Mouse (Mus musculus) limb, embryonic 14.5 days (tissue): ENCODE measurements at regions not wholly inside any gene's neighbourhood (a gene's known extent, or its start where the extent isn't known, plus 50 kb on each side); places are given as distances from the start of the nearest gene placed in this dataset.

Source experiments
- ATAC-seq: fragments of 200-750 bp; cut with Nextera tagmentation; 2 replicates; pipeline ENCODE4 v1.8.0; 2017; ENCODE audit warnings: low read depth, moderate number of reproducible peaks, moderate TSS enrichment; ENCODE audit not compliant: low FRiP score
- DNase-seq: peaks from one replicate; pipeline ENCODE4 v3.0.0-alpha.2; 2015; ENCODE audit warnings: low spot score
- H3K27ac ChIP-seq: fragments of 300-500 bp; sonication (generic); replicated peaks from 2 replicates; pipeline ENCODE4 v1.5.1; 2014; ENCODE audit warnings: low read depth, mild to moderate bottlenecking, low read length, moderate library complexity, mixed read lengths
- H3K27me3 ChIP-seq: fragments of 300-500 bp; sonication (generic); 2 replicates; pipeline ENCODE4 v1.6.1; 2014; ENCODE audit warnings: low read length, mixed read lengths; ENCODE audit not compliant: control insufficient read depth, insufficient read depth
- H3K36me3 ChIP-seq: fragments of 300-500 bp; sonication (generic); 2 replicates; pipeline ENCODE4 v1.6.1; 2014; ENCODE audit warnings: mild to moderate bottlenecking, low read length, moderate library complexity, mixed read lengths; ENCODE audit not compliant: control insufficient read depth, insufficient read depth
- H3K4me1 ChIP-seq: fragments of 300-500 bp; sonication (generic); 2 replicates; pipeline ENCODE4 v1.6.1; 2014; ENCODE audit warnings: antibody characterized with exemption, low read length, mixed read lengths; ENCODE audit not compliant: control insufficient read depth, insufficient read depth
- H3K4me2 ChIP-seq: fragments of 300-500 bp; sonication (generic); replicated peaks from 2 replicates; pipeline ENCODE4 v1.6.1; 2014; ENCODE audit warnings: low read depth, mild to moderate bottlenecking, low read length, moderate library complexity; ENCODE audit not compliant: severe bottlenecking
- H3K4me3 ChIP-seq: fragments of 300-500 bp; sonication (generic); replicated peaks from 2 replicates; pipeline ENCODE4 v1.5.1; 2014; ENCODE audit warnings: low read length
- H3K9ac ChIP-seq: fragments of 300-500 bp; sonication (generic); 2 replicates; pipeline ENCODE4 v1.6.1; 2014; ENCODE audit warnings: mild to moderate bottlenecking, low read depth, low read length, moderate library complexity; ENCODE audit not compliant: severe bottlenecking
- H3K9me3 ChIP-seq: fragments of 300-500 bp; sonication (generic); 2 replicates; pipeline ENCODE4 v1.6.1; 2016; ENCODE audit warnings: low read length; ENCODE audit not compliant: control insufficient read depth
- POLR2A ChIP-seq: fragments of 200-500 bp; IDR thresholded peaks from 2 replicates; pipeline ENCODE4 v1.8.0; 2012; ENCODE audit warnings: inconsistent platforms, mild to moderate bottlenecking, moderate library complexity, borderline replicate concordance; ENCODE audit not compliant: insufficient read depth, insufficient read length; ENCODE audit errors: extremely low read depth
- WGBS: fragments of 180-500 bp; shearing (Covaris S2); extraction: QIAGEN DNeasy Blood & Tissue Kit; methylation state at CpG from one replicate; pipeline ENCODE4 v1.1.7; 2014; 5-methylcytosine and 5-hydroxymethylcytosine counted together

DNA sequence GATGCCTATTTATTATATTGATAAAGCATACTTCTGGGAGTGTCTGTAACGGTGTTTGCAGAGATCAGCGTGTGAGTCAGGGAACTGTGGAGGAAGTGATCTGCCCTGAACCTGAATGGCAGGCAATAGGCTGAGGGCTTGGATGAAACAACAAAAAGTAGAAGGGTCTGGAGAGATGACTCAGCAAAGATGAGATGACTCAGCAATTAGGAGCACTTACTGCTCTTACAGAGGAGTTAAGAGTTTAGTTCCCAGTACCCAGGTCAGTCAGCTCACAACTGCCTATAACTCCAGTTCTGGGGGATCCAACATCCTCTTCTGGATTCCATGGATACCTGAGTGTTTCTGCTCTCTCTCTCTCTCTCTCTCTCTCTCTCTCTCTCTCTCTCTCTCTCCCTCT is 277.6 kb downstream of the 3100002H09Rik start:
- Histone ChIP-seq H3K27me3 (no peaks in the 10 kb centered on the region), H3K4me1 (no peaks in the 10 kb centered on the region), H3K4me3 (no peak overlapping the region), H3K27ac (no peak overlapping the region), H3K36me3 (no peaks in the 10 kb centered on the region), H3K9ac (no peak overlapping the region), H3K4me2 (no peak overlapping the region), H3K9me3 (no peaks in the 10 kb centered on the region)
- WGBS = 88% methylated on average over 2 of the region's 2 CpGs
- TF ChIP-seq POLR2A = no peak
- DNase-seq (no peak), ATAC-seq (no peak)

DNA sequence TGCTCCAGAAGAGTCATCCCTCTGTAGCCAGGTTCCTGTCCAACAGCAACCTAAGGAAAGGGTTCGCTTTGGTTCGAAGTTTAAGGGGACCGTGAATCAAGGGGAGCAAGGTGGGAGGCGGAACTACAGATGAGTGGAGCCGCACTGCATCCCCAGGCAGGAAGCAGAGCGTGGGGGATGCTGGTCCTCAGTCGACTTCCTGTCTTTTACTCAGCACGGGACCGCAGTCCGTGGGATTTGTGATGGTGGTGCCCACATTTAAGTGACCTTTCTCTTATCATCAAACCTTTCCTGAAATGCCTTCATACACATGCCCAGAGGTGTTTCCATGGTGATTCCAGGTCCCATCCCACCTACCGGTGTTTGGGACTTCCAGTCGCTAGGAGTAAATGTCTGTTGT is 278.2 kb downstream of the 3100002H09Rik start:
- Histone ChIP-seq H3K9me3 (no peaks in the 10 kb centered on the region), H3K4me1 (no peaks in the 10 kb centered on the region), H3K4me3 (no peak overlapping the region), H3K27ac (no peak overlapping the region), H3K27me3 (no peaks in the 10 kb centered on the region), H3K36me3 (no peaks in the 10 kb centered on the region), H3K4me2 (no peak overlapping the region), H3K9ac (no peak overlapping the region)
- ATAC-seq (no peak), DNase-seq (no peak)
- 84% methylated on average over 12 of the region's 12 CpGs for WGBS
- no peak for TF ChIP-seq POLR2A

DNA sequence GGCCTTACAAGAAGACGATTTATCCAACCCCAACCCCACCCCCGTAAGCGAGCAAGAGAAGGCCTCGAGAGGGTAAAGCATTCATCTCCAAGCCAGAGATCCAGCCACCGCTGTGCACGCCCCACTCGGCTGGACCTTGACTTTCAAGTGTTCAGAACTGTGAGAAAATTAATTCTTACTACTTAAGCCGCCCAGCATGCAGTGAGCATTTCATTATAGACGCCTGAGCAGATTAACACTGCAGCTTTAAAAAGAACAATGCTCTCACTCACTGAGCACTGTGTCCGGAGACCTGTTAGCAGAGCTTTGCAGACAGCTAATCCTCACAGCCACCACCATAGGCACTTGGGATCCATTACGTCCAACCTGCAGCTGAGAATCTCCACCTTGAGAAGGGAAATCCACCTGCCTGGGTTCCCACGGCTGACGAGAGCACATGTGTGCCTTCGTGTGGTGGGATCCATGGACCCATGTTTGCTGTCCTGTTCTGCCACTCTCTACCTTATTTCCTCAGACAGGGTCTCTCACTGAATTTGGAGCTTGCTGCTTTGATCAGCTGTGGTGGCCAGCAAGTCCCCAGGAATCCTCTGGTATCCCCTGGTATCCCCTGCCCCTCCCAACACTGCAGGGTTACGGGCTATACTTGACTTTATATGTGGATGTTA is 281.4 kb downstream of the 3100002H09Rik start:
- no peaks in the 10 kb centered on the region for H3K36me3 ChIP-seq
- 69% methylated on average over 15 of the region's 15 CpGs for WGBS

DNA sequence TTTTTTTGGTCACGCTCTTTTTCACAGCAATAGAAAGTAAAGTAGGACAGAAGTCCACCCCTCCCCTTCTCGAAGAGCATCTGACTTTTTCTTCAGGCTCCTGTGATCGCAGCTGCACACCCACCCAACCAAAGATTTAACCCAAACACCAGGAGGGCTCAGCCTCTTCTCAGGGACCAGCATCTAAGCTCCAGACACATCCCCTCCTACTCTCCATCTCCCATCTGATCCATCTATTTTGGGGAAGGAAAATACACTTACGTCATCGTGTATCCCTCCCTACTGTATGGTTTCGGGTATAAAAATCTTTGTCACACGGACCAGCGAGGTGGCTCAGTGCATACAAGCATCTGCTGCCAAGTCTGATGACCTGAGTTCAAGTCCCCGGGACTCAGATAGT is 284.3 kb downstream of the 3100002H09Rik start:
- no peaks in the 10 kb centered on the region for H3K27me3 ChIP-seq
- H3K9ac ChIP-seq = no peak overlapping the region
- no peak for TF ChIP-seq POLR2A
- WGBS = 91% methylated on average over 9 of the region's 9 CpGs
- H3K9me3 ChIP-seq = no peaks in the 10 kb centered on the region
- ATAC-seq (no peak), DNase-seq (no peak)
- no peaks in the 10 kb centered on the region for H3K36me3 ChIP-seq
- no peak overlapping the region for H3K4me2 ChIP-seq
- H3K27ac ChIP-seq = no peak overlapping the region
- no peaks in the 10 kb centered on the region for H3K4me1 ChIP-seq
- no peak overlapping the region for H3K4me3 ChIP-seq

More for the DNA sequence above, 281.4 kb downstream of the 3100002H09Rik start:
- DNase-seq (no peak), ATAC-seq (no peak)
- Histone ChIP-seq H3K27me3 (no peaks in the 10 kb centered on the region), H3K9me3 (no peaks in the 10 kb centered on the region), H3K27ac (no peak overlapping the region), H3K4me1 (no peaks in the 10 kb centered on the region), H3K4me2 (no peak overlapping the region), H3K9ac (no peak overlapping the region), H3K4me3 (no peak overlapping the region)
- no peak for TF ChIP-seq POLR2A

DNA sequence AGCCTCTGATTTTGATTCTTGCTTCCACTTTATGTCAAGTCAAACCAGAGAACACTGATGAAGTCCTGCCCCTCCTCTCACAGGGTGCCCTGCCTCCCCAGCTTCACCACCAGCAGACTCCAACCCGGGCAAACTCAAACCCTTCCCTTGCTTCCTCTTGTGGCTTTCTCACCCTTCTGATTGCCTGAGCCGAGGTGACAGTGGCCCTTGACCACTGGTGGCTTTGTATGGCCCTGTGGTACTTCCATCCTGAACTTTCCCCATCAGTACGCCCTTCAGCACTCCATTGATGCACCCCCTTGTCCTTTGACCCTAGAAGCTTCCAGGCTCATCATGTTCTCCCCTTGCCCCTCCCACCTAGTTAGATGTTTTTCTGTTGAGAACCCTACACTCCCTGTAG is 287.0 kb downstream of the 3100002H09Rik start:
- Histone ChIP-seq H3K9me3 (no peaks in the 10 kb centered on the region), H3K27ac (no peak overlapping the region), H3K36me3 (no peaks in the 10 kb centered on the region), H3K27me3 (no peaks in the 10 kb centered on the region), H3K4me2 (no peak overlapping the region), H3K9ac (no peak overlapping the region), H3K4me3 (no peak overlapping the region), H3K4me1 (no peaks in the 10 kb centered on the region)
- ATAC-seq (no peak), DNase-seq (no peak)
- no peak for TF ChIP-seq POLR2A
- 69% methylated on average over 3 of the region's 3 CpGs for whole genome bisulfite sequencing

DNA sequence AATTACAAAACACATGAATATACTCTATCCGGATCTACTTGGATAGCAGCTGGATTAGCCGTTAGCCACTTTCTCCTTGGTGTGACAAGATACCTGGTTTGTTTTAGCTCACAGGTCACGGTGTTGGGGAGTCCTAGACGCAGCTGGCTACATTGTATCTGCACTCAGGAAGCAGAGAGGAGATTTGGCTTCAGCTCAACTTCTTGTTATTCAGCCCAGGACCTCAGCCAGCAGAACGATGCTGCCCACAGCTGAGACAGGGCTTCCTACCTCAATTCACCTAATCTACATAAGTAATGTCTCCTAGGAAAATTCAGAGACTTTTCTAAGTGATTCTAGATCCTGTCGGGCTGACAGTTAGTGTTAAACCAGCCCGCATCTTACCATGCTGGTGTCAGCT is 289.4 kb downstream of the 3100002H09Rik start:
- Histone ChIP-seq H3K9me3 (no peaks in the 10 kb centered on the region), H3K4me3 (no peak overlapping the region), H3K4me2 (no peak overlapping the region), H3K27me3 (no peaks in the 10 kb centered on the region), H3K9ac (no peak overlapping the region), H3K36me3 (no peaks in the 10 kb centered on the region), H3K27ac (no peak overlapping the region), H3K4me1 (no peaks in the 10 kb centered on the region)
- 66% methylated on average over 7 of the region's 7 CpGs for WGBS
- DNase-seq (no peak), ATAC-seq (no peak)
- TF ChIP-seq POLR2A = no peak
